Mouse (Mus musculus): ENCODE data around the gene Snupn. TPM values are rescaled to one million over a fixed set of nuclear protein-coding genes. Genes with fewer than 3 reads are reported as not detected.

Snupn gene
- polyA plus RNA-seq, 1 experiment from 2014 or later, result 27.4 TPM

Other genes with a start within 250 kb of the Snupn start
- gene Lingo1, start 154.4 kb upstream of the Snupn start, polyA plus RNA-seq (2016; fragmentation: Nextera tagmentation; extraction: Ambion mirVana), result 0.92 and 2.3 TPM in 2 replicates
- 0.64 and 1.4 TPM in 2 replicates for gene Odf3l1, start 86.2 kb upstream of the Snupn start, polyA plus RNA-seq (2016; fragmentation: Nextera tagmentation; extraction: Ambion mirVana)
- 22.5 and 39.4 TPM in 2 replicates for gene Cspg4, start 85.8 kb upstream of the Snupn start, polyA plus RNA-seq (2016; fragmentation: Nextera tagmentation; extraction: Ambion mirVana)
- 8.0 and 8.1 TPM in 2 replicates for gene Snx33, start 22.5 kb upstream of the Snupn start, polyA plus RNA-seq (2016; fragmentation: Nextera tagmentation; extraction: Ambion mirVana)
- 54.8 and 65.1 TPM in 2 replicates for gene Imp3, start 13.4 kb upstream of the Snupn start, polyA plus RNA-seq (2016; fragmentation: Nextera tagmentation; extraction: Ambion mirVana)
- 15.6 and 23.4 TPM in 2 replicates for gene Ptpn9, start 44.0 kb downstream of the Snupn start, polyA plus RNA-seq (2016; fragmentation: Nextera tagmentation; extraction: Ambion mirVana)
- 36.2 and 38.1 TPM in 2 replicates for gene Sin3a, start 121.2 kb downstream of the Snupn start, polyA plus RNA-seq (2016; fragmentation: Nextera tagmentation; extraction: Ambion mirVana)
- gene Man2c1, start 179.8 kb downstream of the Snupn start, polyA plus RNA-seq (2016; fragmentation: Nextera tagmentation; extraction: Ambion mirVana), result 73.7 and 78.3 TPM in 2 replicates
- gene Neil1, start 197.4 kb downstream of the Snupn start, polyA plus RNA-seq (2016; fragmentation: Nextera tagmentation; extraction: Ambion mirVana), result 4.5 TPM in 2 replicates
- 79.9 and 92.8 TPM in 2 replicates for gene Commd4, start 207.5 kb downstream of the Snupn start, polyA plus RNA-seq (2016; fragmentation: Nextera tagmentation; extraction: Ambion mirVana)

Data from heart, embryonic 10.5 days (tissue).